Mouse (Mus musculus) mouse trophoblast stem cell (cell line): Measurements from ENCODE around the gene BC035947.

Source experiments
- in situ Hi-C, 2 experiments: fragments of 300-500 bp; cut with MseI, MboI; formaldehyde crosslinking; loops; 2 replicates in 1 of 2; 3 replicates in 1 of 2; pipeline ENCODE4 v1.15.1; 2025

Gene BC035947

GRCm38 (mm10) chr1:78511621-78512160, at the start of gene BC035947:
BC035947 (minus strand) TSS chr1:78512158.
- in situ Hi-C loops, result no loop called here

- in situ Hi-C loops, result no loop called here
These were observed 42.2 kb upstream of the BC035947 start for GRCm38 (mm10) chr1:78554012-78554666.

- in situ Hi-C loops, result loop anchor here in 1 of 2 experiments (25.0 kb wide), 1 partner anchor 113 kb away; the partner anchor contains the start of genes Acsl3 and Utp14b
These were observed 37.0 kb upstream of the BC035947 start for GRCm38 (mm10) chr1:78548961-78549360.

- in situ Hi-C loops, result loop anchor here in 1 of 2 experiments (25.0 kb wide), 1 partner anchor 116 kb away; the partner anchor contains the start of genes Acsl3 and Utp14b
These were observed 34.3 kb upstream of the BC035947 start for GRCm38 (mm10) chr1:78546258-78546657.

- in situ Hi-C loops, result loop anchor here in 1 of 2 experiments (25.0 kb wide), 1 partner anchor 119 kb away; the partner anchor contains the start of genes Acsl3 and Utp14b
These were observed 31.7 kb upstream of the BC035947 start for GRCm38 (mm10) chr1:78543631-78544030.

GRCm38 (mm10) chr1:78539166-78539565, 27.2 kb upstream of the BC035947 start:
- in situ Hi-C loops, result loop anchor here (5.0 to 25.0 kb wide), 2 partner anchors 123 to 133 kb away; partner anchors contain the start of genes Acsl3 (in 1 of the 2) and Utp14b (in 1 of the 2)

- in situ Hi-C loops, result loop anchor here (5.0 to 25.0 kb wide), 2 partner anchors 124 to 134 kb away; partner anchors contain the start of genes Acsl3 (in 1 of the 2) and Utp14b (in 1 of the 2)
These were observed 26.4 kb upstream of the BC035947 start for GRCm38 (mm10) chr1:78538396-78538795.

- in situ Hi-C loops, result loop anchor here (5.0 to 25.0 kb wide), 2 partner anchors 125 to 135 kb away; partner anchors contain the start of genes Acsl3 (in 1 of the 2) and Utp14b (in 1 of the 2)
These were observed 25.6 kb upstream of the BC035947 start for GRCm38 (mm10) chr1:78537494-78538010.

GRCm38 (mm10) chr1:78536310-78537164, 24.6 kb upstream of the BC035947 start:
- in situ Hi-C loops, result loop anchor here (5.0 to 25.0 kb wide), 2 partner anchors 126 to 136 kb away; partner anchors contain the start of genes Acsl3 (in 1 of the 2) and Utp14b (in 1 of the 2)

- in situ Hi-C loops, result loop anchor here (5.0 to 25.0 kb wide), 2 partner anchors 128 to 138 kb away; partner anchors contain the start of genes Acsl3 (in 1 of the 2) and Utp14b (in 1 of the 2)
These were observed 22.6 kb upstream of the BC035947 start for GRCm38 (mm10) chr1:78534428-78535150.

- in situ Hi-C loops, result loop anchor here in 1 of 2 experiments (25.0 kb wide), 1 partner anchor 130 kb away; the partner anchor contains the start of genes Acsl3 and Utp14b
These were observed 20.3 kb upstream of the BC035947 start for GRCm38 (mm10) chr1:78532184-78532800.

GRCm38 (mm10) chr1:78530500-78531215, 18.7 kb upstream of the BC035947 start:
- in situ Hi-C loops, result loop anchor here in 1 of 2 experiments (25.0 kb wide), 1 partner anchor 132 kb away; the partner anchor contains the start of genes Acsl3 and Utp14b

GRCm38 (mm10) chr1:78529011-78529410, 17.1 kb upstream of the BC035947 start:
- in situ Hi-C loops, result loop anchor here in 1 of 2 experiments (25.0 kb wide), 1 partner anchor 133 kb away; the partner anchor contains the start of genes Acsl3 and Utp14b

- in situ Hi-C loops, result loop anchor here in 1 of 2 experiments (25.0 kb wide), 1 partner anchor 134 kb away; the partner anchor contains the start of genes Acsl3 and Utp14b
These were observed 16.4 kb upstream of the BC035947 start for GRCm38 (mm10) chr1:78528356-78528755.

- in situ Hi-C loops, result loop anchor here in 1 of 2 experiments (25.0 kb wide), 1 partner anchor 137 kb away; the partner anchor contains the start of genes Acsl3 and Utp14b
These were observed 13.4 kb upstream of the BC035947 start for GRCm38 (mm10) chr1:78525189-78525886.

- in situ Hi-C loops, result no loop called here
These were observed 6.9 kb upstream of the BC035947 start for GRCm38 (mm10) chr1:78518907-78519306.

- in situ Hi-C loops, result no loop called here
These were observed 798 bp upstream of the BC035947 start for GRCm38 (mm10) chr1:78512756-78513155.

- in situ Hi-C loops, result no loop called here
These were observed 1.1 kb downstream of the BC035947 start, which contains the start of gene Mogat1 for GRCm38 (mm10) chr1:78510862-78511261. Mogat1 (plus strand) TSS chr1:78510991.
